Comparison of ENCODE assay signal across 8 mouse cellular contexts in the genomic region with DNA sequence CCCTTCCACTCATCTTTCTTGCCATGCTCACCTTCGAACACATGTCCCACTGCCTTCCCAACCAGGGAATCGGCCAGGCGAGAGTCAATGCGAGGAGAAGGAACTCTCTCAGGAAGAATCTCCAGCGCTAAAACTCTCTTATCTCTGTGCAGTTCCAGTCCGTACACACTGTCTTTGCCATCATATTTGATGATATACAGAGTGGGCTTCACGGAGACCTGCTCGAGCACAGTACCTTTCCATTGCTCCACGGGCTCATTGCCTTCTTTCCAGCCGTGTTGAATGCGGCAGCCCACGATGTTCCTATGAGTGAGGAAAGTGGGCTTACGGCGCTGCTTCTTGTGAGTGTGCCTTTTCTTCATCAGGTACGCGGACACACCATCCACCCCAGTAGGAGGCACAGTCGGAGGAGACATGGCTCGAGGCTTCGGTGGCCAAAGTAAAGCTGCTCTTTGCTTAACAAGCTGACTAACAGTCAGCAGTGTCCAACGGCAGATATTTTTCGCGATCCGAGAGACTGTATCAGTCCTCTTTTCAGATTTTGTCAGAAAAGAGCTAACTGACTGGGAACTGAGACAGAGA. TPM values are rescaled to one million over a fixed set of nuclear protein-coding genes. Genes with fewer than 3 reads are reported as not detected.
A peak's percentile ranks its signal among the peaks of the same experiment; 100 is the strongest.
DNase-seq lines count a peak whose midpoint lies in the region; ATAC-seq lines count a peak whose summit lies in the region.

No protein-coding gene starts in this region.

- H3K4me2 ChIP-seq in heart, embryonic 13.5 days = peak overlapping the region; percentile 73
- H3K4me2 ChIP-seq in midbrain, embryonic 16.5 days (ENCODE audit: low read length) = peak overlapping the region; percentile 66

- no peaks in the 10 kb centered on the region for H3K36me3 ChIP-seq in heart, embryonic 13.5 days
- no peaks in the 10 kb centered on the region for H3K36me3 ChIP-seq in limb, embryonic 10.5 days
- no peaks in the 10 kb centered on the region for H3K36me3 ChIP-seq in midbrain, embryonic 16.5 days (ENCODE audit: control insufficient read depth, insufficient read depth, low read length)

- no peaks in the 10 kb centered on the region for H3K9me3 ChIP-seq in heart, embryonic 13.5 days
- no peaks in the 10 kb centered on the region for H3K9me3 ChIP-seq in limb, embryonic 10.5 days (replicated peaks)
- H3K9me3 ChIP-seq in midbrain, embryonic 16.5 days (replicated peaks; ENCODE audit: control insufficient read depth, low read length, poor library complexity, severe bottlenecking) = no peaks in the 10 kb centered on the region

- peak; percentile 30 for DNase-seq in embryo, embryonic 11 days
- no peak for DNase-seq in embryo, embryonic 9.5 days (ENCODE audit: extremely low spot score)
- DNase-seq in thymus, postnatal 4 days = peak; percentile 6
- no peak for DNase-seq in thymus, postnatal 10 days (ENCODE audit: low spot score in 2 of 2)
- peak; percentile 39 for DNase-seq in limb, embryonic 10.5 days (ENCODE audit: low spot score)
- DNase-seq in layer of hippocampus, adult 9-10 months (ENCODE audit: low spot score) = no peak

- H3K27ac ChIP-seq in heart, embryonic 13.5 days (replicated peaks) = peak overlapping the region; percentile 92
- peak overlapping the region; percentile 88 for H3K27ac ChIP-seq in limb, embryonic 10.5 days
- H3K27ac ChIP-seq in midbrain, embryonic 16.5 days (ENCODE audit: low read length) = peak overlapping the region; percentile 80

- peak overlapping the region; percentile 64 for H3K4me3 ChIP-seq in heart, embryonic 13.5 days
- H3K4me3 ChIP-seq in limb, embryonic 10.5 days = peak overlapping the region; percentile 57
- H3K4me3 ChIP-seq in midbrain, embryonic 16.5 days (ENCODE audit: low read depth, low read length) = peak overlapping the region; percentile 52

- H3K27me3 ChIP-seq in heart, embryonic 13.5 days (replicated peaks) = no peaks in the 10 kb centered on the region
- peaks cover 39% of the 10 kb centered on the region for H3K27me3 ChIP-seq in limb, embryonic 10.5 days (ENCODE audit: low read depth, poor library complexity, severe bottlenecking)
- no peaks in the 10 kb centered on the region for H3K27me3 ChIP-seq in midbrain, embryonic 16.5 days (ENCODE audit: control insufficient read depth, insufficient read depth, low read depth, low read length)

- H3K4me1 ChIP-seq in heart, embryonic 13.5 days = 0 out of 2 replicates have a peak, but pooled peaks cover 3% of the 10 kb centered on the region
- H3K4me1 ChIP-seq in limb, embryonic 10.5 days = no peaks in the 10 kb centered on the region
- H3K4me1 ChIP-seq in midbrain, embryonic 16.5 days (ENCODE audit: control insufficient read depth, insufficient read depth, low read length) = no peaks in the 10 kb centered on the region

- peak overlapping the region; percentile 81 for H3K9ac ChIP-seq in heart, embryonic 13.5 days
- peak overlapping the region; percentile 47 for H3K9ac ChIP-seq in midbrain, embryonic 16.5 days (ENCODE audit: low read depth, low read length)

- 11% methylated on average over 23 of the region's 23 CpGs for WGBS in heart, embryonic 13.5 days
- WGBS in limb, embryonic 10.5 days = 22% methylated on average over 23 of the region's 23 CpGs
- 18% methylated on average over 23 of the region's 23 CpGs for WGBS in midbrain, embryonic 16.5 days

- ATAC-seq in heart, embryonic 13.5 days (ENCODE audit: extremely low read depth, insufficient number of reproducible peaks, low FRiP score, low TSS enrichment) = no peak
- peak; percentile 83 for ATAC-seq in midbrain, embryonic 16.5 days

RNA-seq across cellular contexts. Expression of a gene that starts 0.6 kb away (rescaled TPM):
- polyA plus RNA-seq in heart, embryonic 13.5 days (2015; fragmentation: Nextera tagmentation; extraction: Ambion mirVana) = 4.0 and 4.3 TPM in 2 replicates
- polyA plus RNA-seq in limb, embryonic 10.5 days (2016; fragmentation: Nextera tagmentation; extraction: Ambion mirVana) = 3.9 and 6.1 TPM in 2 replicates
- polyA plus RNA-seq in midbrain, embryonic 16.5 days (2015; fragmentation: Nextera tagmentation; extraction: Ambion mirVana) = 2.8 and 3.2 TPM in 2 replicates

Comparison
In these comparisons a context has a peak if more than half of its experiments do, and no peak if none do; other contexts are left out.
1. DNase-seq: peak in embryo, embryonic 11 days (single experiment), thymus, postnatal 4 days (single experiment) and limb, embryonic 10.5 days (single experiment); none in embryo, embryonic 9.5 days (single experiment), thymus, postnatal 10 days (0 of 2) and layer of hippocampus, adult 9-10 months (single experiment).
2. Peak in every context shown above with its lines, with median percentiles within 50 percentile points of each other: H3K27ac ChIP-seq and H3K4me3 ChIP-seq.